Mouse (Mus musculus) megakaryocyte-erythroid progenitor cell, adult 5-6 weeks (primary cell): ENCODE data around the gene Capn5. TPM values are rescaled to one million over a fixed set of nuclear protein-coding genes. Genes with fewer than 3 reads are reported as not detected.
A peak's percentile ranks its signal among the peaks of the same experiment; 100 is the strongest.

Experiments
- ATAC-seq: replicated peaks from 2 replicates; pipeline ENCODE4 v1.8.0; 2016; ENCODE audit warnings: mild to moderate bottlenecking, inconsistent platforms; ENCODE audit not compliant: severe bottlenecking, poor library complexity, low FRiP score, low TSS enrichment
- total RNA-seq, 2 experiments: library from RNA; stranded (forward) in 1 of 2; stranded (reverse) in 1 of 2; fragments of 200-1000, 215-1000 nt in 1 of 2; fragments of >200 nt in 1 of 2; fragmentation: Nextera tagmentation in 1 of 2; gene quantifications; 2 replicates each; pipeline ENCODE4 v1.2.3; 2014 to 2017

Capn5 gene
- total RNA-seq, 2 experiments from 2014 or later = 5.9 to 7.5 TPM

GRCm38 (mm10) chr7:98120325-98120724 lies 57.7 kb downstream of the Capn5 start:
- ATAC-seq = peak; percentile 80

GRCm38 (mm10) chr7:98119961-98120232 lies 58.2 kb downstream of the Capn5 start:
- no peak for ATAC-seq

- no peak for ATAC-seq
Measured at GRCm38 (mm10) chr7:98119179-98119960, 58.7 kb downstream of the Capn5 start, which contains the start of gene Myo7a. Gene Myo7a, minus strand, starts transcription at chr7:98119524.

GRCm38 (mm10) chr7:98117012-98117660 lies 60.9 kb downstream of the Capn5 start:
- no peak for ATAC-seq

- no peak for ATAC-seq
Measured at GRCm38 (mm10) chr7:98114656-98115055, 63.4 kb downstream of the Capn5 start.

GRCm38 (mm10) chr7:98111233-98111632 lies 66.8 kb downstream of the Capn5 start:
- ATAC-seq = no peak

- ATAC-seq = no peak
Measured at GRCm38 (mm10) chr7:98109771-98110170, 68.3 kb downstream of the Capn5 start.

- no peak for ATAC-seq
Measured at GRCm38 (mm10) chr7:98108636-98109430, 69.2 kb downstream of the Capn5 start.

- no peak for ATAC-seq
Measured at GRCm38 (mm10) chr7:98106272-98106671, 71.8 kb downstream of the Capn5 start.

- ATAC-seq = no peak
Measured at GRCm38 (mm10) chr7:98104481-98105435, 73.3 kb downstream of the Capn5 start.

- ATAC-seq = no peak
Measured at GRCm38 (mm10) chr7:98103942-98104292, 74.2 kb downstream of the Capn5 start.

- peak; percentile 56 for ATAC-seq
Measured at GRCm38 (mm10) chr7:98103002-98103941, 74.8 kb downstream of the Capn5 start.

GRCm38 (mm10) chr7:98102488-98102887 lies 75.6 kb downstream of the Capn5 start:
- no peak for ATAC-seq

GRCm38 (mm10) chr7:98097557-98097956 lies 80.5 kb downstream of the Capn5 start:
- no peak for ATAC-seq

GRCm38 (mm10) chr7:98095852-98096251 lies 82.2 kb downstream of the Capn5 start:
- ATAC-seq = no peak

- peak; percentile 68 for ATAC-seq
Measured at GRCm38 (mm10) chr7:98086346-98086745, 91.7 kb downstream of the Capn5 start.

GRCm38 (mm10) chr7:98085314-98085713 lies 92.8 kb downstream of the Capn5 start:
- no peak for ATAC-seq

GRCm38 (mm10) chr7:98084541-98085293 lies 93.4 kb downstream of the Capn5 start:
- no peak for ATAC-seq
